In genomic region chr4:150775281-150775680, GRCm38 (mm10) we compare ENCODE assay signal across 30 mouse cellular contexts.
A peak's percentile ranks its signal among the peaks of the same experiment; 100 is the strongest.
DNase-seq lines count a peak whose midpoint lies in the region; ATAC-seq and TF ChIP-seq lines count a peak whose summit lies in the region.
"Had no signal": no experiment of that assay in that cellular context is flagged by ENCODE, and none has a peak within 500 bp of the region (broad histone marks: within the 10 kb centered on the region; RNA-seq: fewer than 3 reads in every experiment).

No protein-coding gene starts in this region.

- no peak for ATAC-seq in embryonic facial prominence, embryonic 13.5 days (ENCODE audit: insufficient number of reproducible peaks, insufficient read depth, low FRiP score, low TSS enrichment, low read depth)
- no peak for ATAC-seq in limb, embryonic 12.5 days (ENCODE audit: insufficient number of reproducible peaks, insufficient read depth, low FRiP score, low TSS enrichment, low read depth)
- ATAC-seq in hindbrain, embryonic 14.5 days (ENCODE audit: low FRiP score) = no peak
- ATAC-seq: activated CD4-positive, CD25-positive, alpha-beta regulatory T cell, adult 4 months; forebrain, embryonic 14.5 days; intestine, postnatal 0 days; liver, embryonic 12.5 days; liver, postnatal 0 days; midbrain, embryonic 16.5 days had no signal

- H3K4me2 ChIP-seq in embryonic facial prominence, embryonic 13.5 days = peak overlapping the region; percentile 22; the same call in 1 of the 2 replicates
- H3K4me2 ChIP-seq in limb, embryonic 12.5 days = no peak overlapping the region
- no peak overlapping the region for H3K4me2 ChIP-seq in hindbrain, embryonic 14.5 days (replicated peaks)
- H3K4me2 ChIP-seq: hindbrain, embryonic 13.5 days; liver, embryonic 12.5 days; midbrain, embryonic 11.5 days; neural tube, embryonic 12.5 days had no signal

- peaks cover 35% of the 10 kb centered on the region for H3K4me1 ChIP-seq in embryonic facial prominence, embryonic 13.5 days
- H3K4me1 ChIP-seq in embryonic facial prominence, embryonic 10.5 days = peaks cover 29% of the 10 kb centered on the region
- no peaks in the 10 kb centered on the region for H3K4me1 ChIP-seq in kidney, adult 2 months (ENCODE audit: control insufficient read depth, insufficient read depth, low read length)
- peaks cover 24% of the 10 kb centered on the region for H3K4me1 ChIP-seq in limb, embryonic 12.5 days (replicated peaks)
- peaks cover 19% of the 10 kb centered on the region for H3K4me1 ChIP-seq in limb, embryonic 10.5 days
- H3K4me1 ChIP-seq in hindbrain, embryonic 14.5 days (replicated peaks; ENCODE audit: control insufficient read depth, insufficient read depth, low read length) = peaks cover 5% of the 10 kb centered on the region; the same call in 1 of the 2 replicates

- no peak for DNase-seq in embryonic facial prominence, embryonic 10.5 days (ENCODE audit: low spot score)
- no peak for DNase-seq in kidney, adult 2 months
- DNase-seq in kidney, postnatal 25 days = no peak
- DNase-seq in limb, embryonic 10.5 days (ENCODE audit: low spot score) = no peak
- no peak for DNase-seq in hindbrain, embryonic 14.5 days (ENCODE audit: low spot score)
- no peak for DNase-seq in urinary bladder, adult 18-20 months (ENCODE audit: low spot score in 2 of 2)
- DNase-seq: adrenal gland, adult 2 months; adrenal gland, postnatal 36 days; cerebellum, adult 9-10 months; cerebellum, postnatal 36 days; embryo, embryonic 11 days; gastrocnemius, postnatal 25 days; heart, postnatal 4 days; liver, postnatal 0 days; lung, postnatal 36 days; right cerebral cortex, postnatal 4 days; thymus, adult 18-20 months; thymus, postnatal 25 days had no signal

- no peaks in the 10 kb centered on the region for H3K27me3 ChIP-seq in embryonic facial prominence, embryonic 13.5 days
- H3K27me3 ChIP-seq in embryonic facial prominence, embryonic 10.5 days (replicated peaks; ENCODE audit: low read depth, poor library complexity, severe bottlenecking) = no peaks in the 10 kb centered on the region
- H3K27me3 ChIP-seq in kidney, adult 2 months (replicated peaks; ENCODE audit: control insufficient read depth, insufficient read depth, low read length) = no peaks in the 10 kb centered on the region
- H3K27me3 ChIP-seq in limb, embryonic 12.5 days = no peaks in the 10 kb centered on the region
- H3K27me3 ChIP-seq in limb, embryonic 10.5 days (ENCODE audit: low read depth, poor library complexity, severe bottlenecking) = no peaks in the 10 kb centered on the region
- H3K27me3 ChIP-seq in hindbrain, embryonic 14.5 days (ENCODE audit: control insufficient read depth, insufficient read depth, low read length) = no peaks in the 10 kb centered on the region
- H3K27me3 ChIP-seq: CH12.LX; hindbrain, embryonic 13.5 days; liver, embryonic 12.5 days; neural tube, embryonic 12.5 days had no signal

- H3K9me3 ChIP-seq in embryonic facial prominence, embryonic 13.5 days = peaks cover 20% of the 10 kb centered on the region
- H3K9me3 ChIP-seq in embryonic facial prominence, embryonic 10.5 days = peaks cover 20% of the 10 kb centered on the region
- H3K9me3 ChIP-seq in limb, embryonic 12.5 days = peaks cover 11% of the 10 kb centered on the region
- no peaks in the 10 kb centered on the region; the same call in 1 of the 2 replicates for H3K9me3 ChIP-seq in limb, embryonic 10.5 days (replicated peaks)
- peaks cover 13% of the 10 kb centered on the region for H3K9me3 ChIP-seq in hindbrain, embryonic 14.5 days (ENCODE audit: control insufficient read depth, low read length)

- H3K4me3 ChIP-seq in embryonic facial prominence, embryonic 13.5 days = no peak overlapping the region
- H3K4me3 ChIP-seq in embryonic facial prominence, embryonic 10.5 days = no peak overlapping the region
- no peak overlapping the region for H3K4me3 ChIP-seq in kidney, adult 2 months (ENCODE audit: insufficient read depth, low read depth, low read length)
- H3K4me3 ChIP-seq in limb, embryonic 12.5 days (replicated peaks) = no peak overlapping the region
- no peak overlapping the region for H3K4me3 ChIP-seq in limb, embryonic 10.5 days
- no peak overlapping the region for H3K4me3 ChIP-seq in hindbrain, embryonic 14.5 days (replicated peaks; ENCODE audit: low read length)
- H3K4me3 ChIP-seq: hindbrain, embryonic 13.5 days; liver, embryonic 12.5 days; neural tube, embryonic 12.5 days had no signal

- no peaks in the 10 kb centered on the region for H3K36me3 ChIP-seq in embryonic facial prominence, embryonic 13.5 days
- no peaks in the 10 kb centered on the region for H3K36me3 ChIP-seq in embryonic facial prominence, embryonic 10.5 days (replicated peaks)
- H3K36me3 ChIP-seq in kidney, adult 2 months (ENCODE audit: control insufficient read depth, insufficient read depth, low read length) = no peaks in the 10 kb centered on the region
- peaks cover 3% of the 10 kb centered on the region; the same call in 1 of the 2 replicates for H3K36me3 ChIP-seq in limb, embryonic 12.5 days
- H3K36me3 ChIP-seq in limb, embryonic 10.5 days = no peaks in the 10 kb centered on the region
- H3K36me3 ChIP-seq in hindbrain, embryonic 14.5 days (replicated peaks; ENCODE audit: control insufficient read depth, insufficient read depth) = no peaks in the 10 kb centered on the region
- H3K36me3 ChIP-seq: hindbrain, embryonic 13.5 days; liver, embryonic 12.5 days had no signal

- 81% methylated on average over 8 of the region's 8 CpGs for WGBS in embryonic facial prominence, embryonic 13.5 days
- 95% methylated on average over 8 of the region's 8 CpGs for WGBS in embryonic facial prominence, embryonic 10.5 days
- 88% methylated on average over 8 of the region's 8 CpGs for WGBS in kidney, adult 2 months
- 85% methylated on average over 8 of the region's 8 CpGs for WGBS in limb, embryonic 12.5 days
- WGBS in limb, embryonic 10.5 days = 92% methylated on average over 8 of the region's 8 CpGs
- WGBS in hindbrain, embryonic 14.5 days = 96% methylated on average over 8 of the region's 8 CpGs

- TF ChIP-seq CTCF in kidney, adult 2 months (conservative IDR thresholded peaks at IDR 0.05; ENCODE audit: insufficient read depth, insufficient read length, low read depth, low read length) = no peak

- peak overlapping the region; percentile 81 for H3K27ac ChIP-seq in embryonic facial prominence, embryonic 13.5 days
- no peak overlapping the region for H3K27ac ChIP-seq in embryonic facial prominence, embryonic 10.5 days (replicated peaks)
- 0 out of 2 replicates have a peak overlapping the region, but pooled peaks have one; percentile 0 for H3K27ac ChIP-seq in kidney, adult 2 months (ENCODE audit: insufficient read depth, low read depth, low read length)
- H3K27ac ChIP-seq in limb, embryonic 12.5 days = peak overlapping the region; percentile 31; the same call in 1 of the 2 replicates
- H3K27ac ChIP-seq in limb, embryonic 10.5 days = no peak overlapping the region
- no peak overlapping the region for H3K27ac ChIP-seq in hindbrain, embryonic 14.5 days
- H3K27ac ChIP-seq: hindbrain, embryonic 13.5 days; liver, embryonic 12.5 days; neural tube, embryonic 12.5 days; stomach, postnatal 0 days had no signal

- H3K9ac ChIP-seq in embryonic facial prominence, embryonic 13.5 days = no peak overlapping the region
- no peak overlapping the region for H3K9ac ChIP-seq in limb, embryonic 12.5 days (replicated peaks)
- no peak overlapping the region for H3K9ac ChIP-seq in hindbrain, embryonic 14.5 days
- H3K9ac ChIP-seq: hindbrain, embryonic 13.5 days; liver, embryonic 12.5 days; liver, postnatal 0 days; neural tube, embryonic 12.5 days had no signal

- no peak for TF ChIP-seq POLR2A in kidney, adult 2 months (IDR thresholded peaks at IDR 0.05; ENCODE audit: low read depth, low read length)

Comparison
In these comparisons a context has a peak if more than half of its experiments do, and no peak if none do; other contexts are left out.
1. H3K27ac ChIP-seq: peak in embryonic facial prominence, embryonic 13.5 days (single experiment), kidney, adult 2 months (single experiment) and limb, embryonic 12.5 days (single experiment); none in embryonic facial prominence, embryonic 10.5 days (single experiment), limb, embryonic 10.5 days (single experiment) and hindbrain, embryonic 14.5 days (single experiment).